Mouse (Mus musculus) layer of hippocampus, postnatal 14 days (tissue): ENCODE results near the gene Sult1b1. TPM values are rescaled to one million over a fixed set of nuclear protein-coding genes. Genes with fewer than 3 reads are reported as not detected.

Experiments used
- total RNA-seq, 2 experiments: library from RNA; stranded (reverse); gene quantifications; 2 replicates each; pipeline ENCODE4 v1.2.3; 2021

The Sult1b1 gene
- total RNA-seq, 2 experiments from 2014 or later: not detected

Other genes with a start within 250 kb of the Sult1b1 start
- not detected for gene Ugt2a3, start 201.0 kb downstream of the Sult1b1 start, total RNA-seq
- not detected for gene Ugt2b38, start 114.0 kb downstream of the Sult1b1 start, total RNA-seq
- not detected for gene Ugt2a2, start 55.9 kb downstream of the Sult1b1 start, total RNA-seq
- gene Gm43638, start 51.4 kb downstream of the Sult1b1 start, total RNA-seq: not detected
- gene Ugt2a1, start 47.3 kb downstream of the Sult1b1 start, total RNA-seq: not detected
- not detected for gene Sult1d1, start 30.8 kb upstream of the Sult1b1 start, total RNA-seq
- gene Sult1e1, start 53.4 kb upstream of the Sult1b1 start, total RNA-seq: not detected
- gene Csn1s1, start 128.0 kb upstream of the Sult1b1 start, total RNA-seq: not detected
- not detected for gene Csn2, start 161.4 kb upstream of the Sult1b1 start, total RNA-seq
- not detected for gene Csn1s2a, start 236.4 kb upstream of the Sult1b1 start, total RNA-seq